Mouse (Mus musculus) brown adipose tissue, adult 24 weeks (tissue): ENCODE measurements around the gene Btbd2. TPM values are rescaled to one million over a fixed set of nuclear protein-coding genes. Genes with fewer than 3 reads are reported as not detected.

Experiments
- H3K27ac ChIP-seq: fragments of 200-500 bp; replicated peaks from 2 replicates; pipeline ENCODE4 v1.5.1; 2012; ENCODE audit warnings: low read depth, mild to moderate bottlenecking, low read length
- H3K4me1 ChIP-seq: fragments of 200-500 bp; 2 replicates; pipeline ENCODE4 v1.6.1; 2012; ENCODE audit warnings: low read length, mixed read lengths; ENCODE audit not compliant: control insufficient read depth, insufficient read depth, insufficient read length
- H3K4me3 ChIP-seq: fragments of 200-500 bp; 2 replicates; pipeline ENCODE4 v1.5.1; 2012; ENCODE audit warnings: low read depth, mild to moderate bottlenecking, low read length, moderate library complexity; ENCODE audit not compliant: insufficient read depth
- polyA plus RNA-seq: library from polyadenylated mRNA; stranded (reverse); fragments of >200 nt; gene quantifications from 2 replicates; pipeline ENCODE4 v1.2.4, GENCODE M21; 2012; ENCODE audit not compliant: missing spikeins, insufficient read depth, insufficient read length

Btbd2 gene
- polyA plus RNA-seq, 1 experiment, result 20.6 TPM

DNA sequence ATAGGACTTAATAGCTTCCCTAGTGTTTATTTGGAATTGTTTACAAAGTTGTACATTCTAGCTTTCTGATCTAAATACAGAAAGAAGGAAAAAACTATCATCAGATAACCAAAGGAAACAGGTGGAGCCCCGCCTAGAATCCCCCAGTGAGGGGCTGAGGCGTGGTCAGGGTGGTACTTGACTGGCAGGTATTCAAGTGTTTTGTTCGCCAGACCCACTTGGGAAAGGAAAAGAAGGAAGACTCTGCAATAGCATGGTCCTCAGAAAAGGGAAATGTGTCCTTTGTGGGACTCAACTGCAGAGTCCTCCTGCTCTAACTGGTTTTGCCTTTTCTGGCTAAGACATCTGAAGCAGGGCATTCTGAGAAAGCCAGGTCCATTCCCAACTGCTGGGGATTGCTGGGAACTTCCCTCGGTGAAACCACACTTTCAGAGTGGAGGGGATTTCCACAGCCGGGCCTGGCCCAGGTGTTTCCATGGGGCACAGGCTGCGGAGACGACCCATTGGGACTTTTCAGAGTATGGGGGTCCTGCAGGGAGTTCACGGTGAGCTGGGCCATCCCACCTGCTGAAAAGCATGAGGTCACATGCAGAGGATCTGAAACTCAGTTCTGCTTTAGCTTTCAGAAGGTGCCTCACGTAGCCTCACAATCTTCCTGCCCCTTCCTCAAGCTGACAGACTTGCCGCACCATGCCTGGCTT, 39.1 kb upstream of the Btbd2 start:
- no peak overlapping the region for H3K4me3 ChIP-seq
- peak overlapping the region; percentile 89 for H3K27ac ChIP-seq
- peaks cover 16% of the 10 kb centered on the region for H3K4me1 ChIP-seq

DNA sequence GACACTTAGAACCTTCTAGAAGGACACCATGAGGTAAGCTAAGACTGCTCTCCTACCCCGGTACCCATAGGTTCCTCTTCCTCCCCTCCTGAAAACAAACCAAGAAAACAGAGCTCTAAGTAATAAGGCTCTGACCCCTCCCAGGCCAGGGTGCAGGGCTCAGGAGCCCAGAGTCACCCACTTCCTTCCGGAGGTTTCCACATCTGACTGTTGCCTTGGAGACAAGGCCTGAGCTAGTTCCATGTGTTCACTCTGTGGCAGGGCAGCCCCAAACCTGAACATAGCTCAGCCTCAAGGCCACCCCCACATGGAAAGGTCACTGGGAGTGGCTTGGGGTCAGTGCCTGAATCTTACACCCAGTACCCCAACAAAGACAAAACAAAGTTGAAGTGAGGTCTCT, 38.3 kb upstream of the Btbd2 start:
- Histone ChIP-seq H3K4me1 (peaks cover 14% of the 10 kb centered on the region), H3K4me3 (no peak overlapping the region), H3K27ac (peak overlapping the region; percentile 89)

DNA sequence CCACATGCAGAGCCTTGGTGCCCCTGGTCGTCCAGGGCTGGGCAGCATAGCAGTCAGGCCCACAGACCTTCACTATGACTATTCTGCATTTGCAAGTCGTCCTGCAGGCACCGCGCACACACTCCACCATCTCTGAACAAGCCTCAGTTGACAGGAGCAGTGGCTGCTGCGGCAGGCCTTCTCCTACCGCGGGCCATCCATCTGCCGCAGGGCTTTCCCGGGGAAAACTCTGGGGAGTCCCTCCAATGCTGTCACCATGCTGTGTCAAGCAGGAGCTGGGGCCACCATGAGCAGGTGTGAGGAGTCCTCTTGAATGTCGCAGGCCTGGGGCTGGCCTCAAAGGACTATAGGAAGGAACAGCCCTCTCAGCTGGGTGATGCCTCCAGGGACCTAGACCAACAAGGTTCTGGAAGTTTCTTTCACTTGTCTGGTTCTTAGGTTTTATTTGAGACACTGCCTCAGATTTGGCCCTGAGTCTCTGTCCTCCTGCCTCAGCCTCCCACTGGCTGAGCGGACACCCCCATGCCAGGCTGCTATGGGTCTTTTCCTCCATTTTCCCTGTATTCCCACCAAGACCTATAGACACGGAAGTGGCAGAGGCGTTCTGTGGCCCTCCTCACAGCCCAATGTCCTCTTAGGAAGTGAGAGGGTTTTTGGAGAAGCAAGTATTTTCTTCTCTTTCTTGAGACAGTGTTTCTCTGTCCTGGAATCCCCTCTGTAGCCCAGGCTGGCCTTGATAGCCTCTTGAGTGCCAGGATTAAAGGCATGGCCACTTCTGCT, 37.5 kb upstream of the Btbd2 start:
- Histone ChIP-seq H3K27ac (peak overlapping the region; percentile 89), H3K4me3 (no peak overlapping the region), H3K4me1 (peaks cover 11% of the 10 kb centered on the region)

DNA sequence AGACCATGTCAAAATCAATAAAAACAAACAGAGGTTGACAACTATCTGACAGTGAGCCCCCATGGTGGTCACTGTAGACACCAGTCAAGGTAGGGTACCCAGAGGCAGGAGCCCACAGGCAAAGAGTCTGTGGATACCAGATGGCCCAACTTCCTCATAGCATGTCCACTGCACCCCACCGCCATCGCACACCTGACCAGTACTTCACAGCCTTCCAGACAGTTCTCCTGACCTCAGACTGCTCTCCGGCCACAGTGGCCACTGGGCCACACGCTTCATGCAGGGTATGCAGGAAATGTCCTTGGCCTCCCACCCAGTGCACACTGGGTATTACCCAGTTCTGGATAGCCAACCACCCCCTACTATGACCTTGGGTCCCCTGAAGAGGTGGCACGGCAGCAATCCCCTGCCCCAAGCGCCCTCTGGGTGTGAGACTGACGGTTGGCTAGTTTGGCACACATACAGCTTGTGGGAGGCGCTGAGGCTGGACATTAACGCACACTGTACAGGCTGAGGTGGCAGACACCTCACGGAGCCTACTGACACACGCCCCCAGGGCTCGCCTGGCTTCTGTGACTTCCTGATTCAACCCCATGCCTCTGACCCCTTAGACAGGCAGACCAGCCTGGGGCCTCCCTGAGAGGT, 36.7 kb upstream of the Btbd2 start:
- H3K4me1 ChIP-seq, result peaks cover 11% of the 10 kb centered on the region
- no peak overlapping the region for H3K4me3 ChIP-seq
- H3K27ac ChIP-seq, result peak overlapping the region; percentile 89

DNA sequence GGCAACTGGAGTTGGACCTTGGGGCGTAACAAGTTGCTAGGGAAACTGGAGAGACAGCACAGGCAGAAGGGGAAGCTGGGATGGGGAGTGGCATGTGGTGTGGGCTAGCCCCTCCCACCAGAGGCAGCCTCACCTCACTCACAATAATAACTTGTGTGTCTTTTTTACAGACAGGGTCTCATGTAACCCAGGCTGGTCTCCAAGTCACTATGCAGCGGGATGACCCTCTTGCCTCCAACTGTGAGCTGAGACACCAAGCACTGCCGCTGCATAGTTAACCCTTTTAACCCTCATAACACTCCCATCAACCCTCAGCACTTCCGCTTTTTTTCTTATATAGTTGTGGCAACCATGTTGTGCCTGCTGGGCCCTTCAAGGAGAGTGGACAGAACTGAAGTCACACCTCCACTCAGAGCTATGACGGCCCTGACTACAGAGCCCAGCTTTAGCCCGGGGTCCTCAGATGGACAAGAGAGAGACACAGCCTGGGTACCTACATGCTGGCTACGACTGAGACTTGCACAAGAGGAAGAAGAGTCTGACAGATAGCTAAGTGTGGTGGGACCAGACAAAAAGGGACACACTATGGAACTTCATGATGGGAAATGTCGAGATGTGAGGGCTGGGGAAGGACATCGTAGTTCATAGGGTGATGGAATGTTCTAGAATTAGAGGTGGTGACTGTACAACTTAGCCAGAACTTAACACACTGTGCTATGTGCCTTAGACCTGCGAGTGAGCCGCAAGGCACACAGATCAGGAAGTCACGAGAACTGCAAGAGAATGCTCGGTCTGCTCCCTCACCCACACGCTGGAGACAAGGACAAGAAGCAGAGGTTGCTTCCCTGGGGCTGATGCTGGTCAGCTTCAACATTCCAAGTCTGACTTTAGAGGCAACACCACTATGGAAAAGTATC, 35.6 kb upstream of the Btbd2 start:
- Histone ChIP-seq H3K4me3 (no peak overlapping the region), H3K4me1 (peaks cover 11% of the 10 kb centered on the region), H3K27ac (peak overlapping the region; percentile 74)

DNA sequence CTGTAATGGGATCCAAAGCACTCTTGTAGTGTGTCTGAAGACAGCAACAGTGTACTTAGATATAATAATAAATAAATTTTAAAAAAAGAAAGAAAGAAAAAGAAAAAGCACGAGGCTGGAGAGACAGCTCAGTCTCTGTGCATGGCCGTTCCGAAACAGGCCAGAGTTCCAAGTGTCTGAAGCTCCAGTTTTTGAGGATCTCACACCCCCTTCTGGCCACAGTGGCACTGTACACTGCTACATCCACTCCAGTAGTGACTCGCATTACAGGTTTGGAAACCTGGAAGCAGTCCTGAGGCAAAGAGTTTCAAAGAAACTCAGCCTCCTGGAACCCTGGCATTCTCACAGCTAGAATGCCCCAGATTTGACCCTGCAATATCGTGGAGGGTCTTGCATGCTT, 31.0 kb upstream of the Btbd2 start:
- Histone ChIP-seq H3K27ac (no peak overlapping the region), H3K4me1 (no peaks in the 10 kb centered on the region), H3K4me3 (no peak overlapping the region)

DNA sequence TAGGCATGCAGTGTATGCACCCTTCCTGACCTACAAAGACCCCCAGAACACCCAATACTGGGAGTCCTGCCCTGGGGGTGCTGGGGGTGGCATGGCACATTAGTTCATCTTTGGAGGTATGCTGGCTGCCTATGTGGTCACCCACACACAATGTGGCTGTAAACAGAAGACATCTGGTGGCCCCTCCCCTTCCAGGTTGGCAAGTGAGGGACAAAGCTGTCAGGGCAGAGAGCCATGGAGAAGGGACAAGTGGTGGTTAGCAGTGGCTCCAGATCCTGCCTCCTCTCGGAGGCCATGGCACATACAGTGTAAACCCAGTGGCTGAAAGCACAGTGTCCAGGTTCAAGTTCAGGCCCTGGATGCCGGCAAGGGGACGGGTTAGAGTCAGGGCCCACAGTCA, 29.7 kb upstream of the Btbd2 start:
- Histone ChIP-seq H3K4me3 (no peak overlapping the region), H3K27ac (no peak overlapping the region), H3K4me1 (no peaks in the 10 kb centered on the region)

DNA sequence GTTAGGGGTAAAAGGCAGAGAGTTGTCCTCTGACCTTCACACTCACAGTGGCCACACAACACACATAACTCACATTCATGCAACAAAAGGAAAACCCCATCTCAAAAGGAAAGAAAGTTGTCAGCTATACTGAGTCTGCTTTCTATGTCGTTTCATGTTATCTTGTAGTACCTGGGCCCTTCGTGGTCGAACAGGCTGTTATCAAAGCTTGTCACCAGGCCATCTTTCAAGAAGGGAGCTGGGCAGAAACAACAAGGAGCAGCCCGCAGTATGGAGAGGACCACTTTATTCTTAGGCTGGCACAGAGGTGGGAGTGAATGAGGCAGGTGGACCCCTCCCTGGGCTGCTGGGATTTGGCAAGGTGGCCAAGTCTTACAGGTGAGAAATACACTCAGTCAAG, 28.1 kb upstream of the Btbd2 start:
- H3K27ac ChIP-seq, result no peak overlapping the region
- peaks cover 4% of the 10 kb centered on the region for H3K4me1 ChIP-seq
- no peak overlapping the region for H3K4me3 ChIP-seq

DNA sequence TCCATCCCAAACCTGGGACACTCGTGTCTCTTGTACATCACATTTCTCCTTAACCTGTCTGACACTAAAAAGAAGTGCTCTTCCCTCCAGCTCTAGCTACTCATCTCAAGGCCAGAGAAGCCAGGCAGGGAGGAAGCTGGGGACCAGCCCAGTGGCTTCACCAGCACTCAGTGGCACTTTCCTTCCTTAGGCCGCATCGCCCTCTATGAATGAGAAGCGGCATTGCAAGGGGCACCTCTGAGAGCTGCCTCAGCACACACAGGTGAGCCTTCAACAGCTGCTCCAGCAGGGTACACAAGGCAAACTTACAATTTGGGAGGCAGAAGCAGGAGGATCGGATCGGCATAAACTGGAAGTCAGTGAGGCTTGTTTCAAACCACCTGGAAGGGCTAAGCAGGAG, 27.3 kb upstream of the Btbd2 start:
- Histone ChIP-seq H3K27ac (no peak overlapping the region), H3K4me1 (peaks cover 9% of the 10 kb centered on the region), H3K4me3 (no peak overlapping the region)

DNA sequence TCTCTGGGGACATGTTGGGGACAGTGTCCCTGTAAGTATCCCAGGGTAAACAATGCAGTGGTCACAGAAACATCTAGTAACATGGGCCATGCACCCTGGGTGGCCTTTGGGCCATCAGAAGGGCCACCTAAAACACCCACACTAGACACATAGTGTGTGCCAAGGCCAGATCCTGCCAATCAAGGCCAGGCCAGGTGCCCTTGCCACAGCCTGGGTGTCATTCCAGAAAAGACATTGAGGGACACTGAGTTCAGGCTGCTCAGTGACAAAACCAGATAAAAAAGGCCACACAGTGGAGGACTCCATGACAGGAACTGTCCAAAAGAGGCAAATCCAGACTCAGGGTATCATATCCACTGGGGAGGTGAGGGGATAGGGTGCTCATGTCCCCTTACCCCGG, 26.8 kb upstream of the Btbd2 start:
- Histone ChIP-seq H3K4me3 (no peak overlapping the region), H3K4me1 (peaks cover 13% of the 10 kb centered on the region), H3K27ac (no peak overlapping the region)

DNA sequence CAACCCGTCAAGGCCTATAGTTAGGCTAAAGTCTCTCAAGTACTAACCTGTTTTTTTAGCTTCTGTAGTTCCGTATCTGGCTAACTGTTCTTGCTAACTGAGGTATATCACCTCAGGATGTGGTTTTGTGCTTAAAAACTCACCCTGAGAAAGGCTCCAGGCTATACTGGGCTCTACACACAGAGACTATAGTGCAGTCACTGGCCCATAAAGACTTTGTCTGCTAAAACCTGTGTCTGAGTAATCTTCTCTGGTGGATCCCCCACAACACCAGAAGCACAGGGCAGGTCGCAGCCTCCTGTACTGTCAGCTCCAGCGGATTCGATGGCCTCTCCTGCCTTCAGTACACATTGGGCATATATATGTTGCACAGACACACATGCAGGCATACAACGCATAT, 25.1 kb upstream of the Btbd2 start:
- Histone ChIP-seq H3K27ac (no peak overlapping the region), H3K4me3 (no peak overlapping the region), H3K4me1 (peaks cover 17% of the 10 kb centered on the region)

DNA sequence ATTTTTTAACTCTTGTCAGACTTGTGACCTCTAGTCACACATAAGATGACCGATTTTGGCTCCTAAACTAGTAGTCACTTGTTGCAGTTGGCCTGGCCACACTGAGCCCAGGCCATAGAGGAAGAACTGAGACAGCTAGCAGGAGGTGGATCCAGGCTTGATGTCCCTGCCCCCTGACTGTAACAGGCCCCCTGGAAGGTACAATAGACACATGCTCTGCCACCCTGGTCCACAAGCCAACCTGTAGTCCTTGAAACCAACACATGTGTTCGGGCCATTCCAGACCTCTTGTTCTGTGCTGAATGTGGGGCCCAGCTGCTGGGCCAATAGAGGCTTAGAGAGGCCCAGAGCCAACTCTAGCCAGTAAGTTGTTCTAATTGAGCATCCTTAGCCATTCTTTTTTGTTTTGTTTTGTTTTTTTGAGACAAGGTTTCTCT, 23.4 kb upstream of the Btbd2 start:
- peaks cover 17% of the 10 kb centered on the region for H3K4me1 ChIP-seq
- no peak overlapping the region for H3K4me3 ChIP-seq
- H3K27ac ChIP-seq, result peak overlapping the region; percentile 96

DNA sequence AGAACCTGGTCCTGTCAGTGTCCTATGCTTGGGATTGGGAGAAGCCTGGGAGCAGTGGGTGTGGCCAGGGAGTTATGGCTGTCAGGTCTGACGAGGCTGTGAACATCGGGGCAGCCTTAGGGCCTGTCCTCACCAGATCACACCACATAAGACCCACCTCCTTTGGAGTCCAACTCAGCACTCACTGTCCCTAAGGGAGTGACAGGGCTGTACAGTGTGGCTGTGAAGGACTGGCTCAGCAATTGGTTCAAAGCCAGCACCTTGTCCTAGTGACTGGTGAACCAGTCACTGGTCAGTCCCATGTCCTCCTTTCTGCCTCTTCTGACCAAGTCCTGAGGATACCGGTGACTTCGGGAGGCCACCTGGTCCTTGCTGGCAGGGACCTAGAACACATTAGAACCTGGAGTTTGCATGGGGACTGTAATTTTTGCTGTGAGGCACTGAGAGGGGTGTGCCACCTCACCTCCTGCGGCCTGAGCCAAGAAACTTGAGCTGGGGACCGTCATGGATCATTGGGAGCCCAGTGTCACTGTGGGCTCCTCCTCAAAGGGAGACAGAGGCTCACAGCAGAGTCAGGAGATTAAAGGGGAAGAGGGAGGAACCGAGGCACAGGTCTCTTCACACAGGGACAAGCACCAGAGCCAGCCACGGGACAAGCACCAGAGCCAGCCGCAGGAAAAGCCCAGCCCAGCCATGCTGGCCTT, 22.8 kb upstream of the Btbd2 start:
- peaks cover 17% of the 10 kb centered on the region for H3K4me1 ChIP-seq
- no peak overlapping the region for H3K4me3 ChIP-seq
- peak overlapping the region; percentile 96 for H3K27ac ChIP-seq

DNA sequence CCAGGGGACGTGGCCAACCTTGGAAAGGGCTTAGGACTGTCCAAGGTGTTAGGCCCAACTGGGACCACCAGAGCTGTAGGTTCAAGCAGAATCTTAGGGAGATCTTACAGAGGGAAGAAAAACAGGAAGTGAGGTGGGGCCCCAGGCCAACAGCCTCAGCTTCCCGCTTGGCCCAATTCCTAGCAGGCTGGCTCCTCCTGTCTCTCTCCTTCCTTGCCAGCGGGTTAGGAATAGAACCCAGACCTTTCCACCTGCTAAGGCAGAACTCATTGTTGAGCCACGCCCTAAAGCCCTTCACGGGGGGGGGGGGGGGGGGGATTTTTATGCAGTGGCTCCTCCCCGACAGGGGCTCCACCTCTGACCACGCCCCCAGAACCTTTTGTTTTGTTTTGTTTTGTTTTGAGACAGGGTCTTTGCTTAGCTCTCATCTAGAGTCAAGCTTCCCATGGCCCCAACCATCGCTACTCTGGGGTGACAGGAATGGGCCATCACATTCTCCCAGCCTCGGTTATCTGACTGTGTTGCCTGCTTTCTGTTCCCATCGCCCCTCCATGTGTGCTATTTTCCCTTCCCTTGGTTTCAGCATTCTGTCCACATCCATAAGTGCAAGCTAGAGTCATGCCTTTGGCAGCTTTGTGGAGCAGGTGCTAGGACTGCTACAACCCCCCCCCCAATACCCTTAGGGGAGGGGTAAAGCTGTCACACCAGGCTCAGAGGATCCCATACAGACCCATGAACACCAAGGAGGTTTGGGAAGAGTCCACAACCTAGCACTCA, 21.9 kb upstream of the Btbd2 start:
- Histone ChIP-seq H3K4me1 (peaks cover 17% of the 10 kb centered on the region), H3K4me3 (peak overlapping the region; percentile 26), H3K27ac (peak overlapping the region; percentile 100)
